Mouse (Mus musculus) CD4-positive helper T cell, adult 2 months (primary cell): ENCODE measurements around the gene Ptprcap.
"Not testable (repeated sequence)": the region's sequence is repeated elsewhere in the genome, so short reads cannot be mapped to it uniquely, and the experiment has no call there.

ENCODE experiments used
- DNase-seq: peaks from one replicate; pipeline ENCODE4 v3.0.0-alpha.2; 2012; ENCODE audit warnings: low read depth, missing footprints, low spot score

Ptprcap gene

GRCm38 (mm10) chr19:4153232-4153654 lies at the start of gene Ptprcap:
Ptprcap (plus strand) TSS chr19:4153604.
- DNase-seq, result no peak

- no peak for DNase-seq
These were observed 49.6 kb upstream of the Ptprcap start for GRCm38 (mm10) chr19:4103792-4104191.

- no peak for DNase-seq
These were observed 48.7 kb upstream of the Ptprcap start for GRCm38 (mm10) chr19:4104675-4105194.

GRCm38 (mm10) chr19:4106654-4107053 lies 46.8 kb upstream of the Ptprcap start:
- no peak for DNase-seq

- no peak for DNase-seq
These were observed 44.9 kb upstream of the Ptprcap start for GRCm38 (mm10) chr19:4108535-4108934.

GRCm38 (mm10) chr19:4112063-4112960 lies 41.1 kb upstream of the Ptprcap start:
- no peak for DNase-seq

- peak; percentile 38 for DNase-seq
These were observed 40.1 kb upstream of the Ptprcap start for GRCm38 (mm10) chr19:4113186-4113805.

- peak; percentile 81 for DNase-seq
These were observed 39.6 kb upstream of the Ptprcap start for GRCm38 (mm10) chr19:4113806-4114230.

- DNase-seq, result no peak
These were observed 38.9 kb upstream of the Ptprcap start for GRCm38 (mm10) chr19:4114551-4114950.

- DNase-seq, result no peak
These were observed 38.3 kb upstream of the Ptprcap start for GRCm38 (mm10) chr19:4115144-4115543.

- no peak for DNase-seq
These were observed 37.6 kb upstream of the Ptprcap start for GRCm38 (mm10) chr19:4115816-4116215.

GRCm38 (mm10) chr19:4117006-4117405 lies 36.4 kb upstream of the Ptprcap start:
- DNase-seq, result peak; percentile 62

GRCm38 (mm10) chr19:4118350-4118749 lies 35.1 kb upstream of the Ptprcap start:
- DNase-seq, result no peak

- peak; percentile 94 for DNase-seq
These were observed 33.5 kb upstream of the Ptprcap start for GRCm38 (mm10) chr19:4119716-4120487.

- peak; percentile 58 for DNase-seq
These were observed 32.9 kb upstream of the Ptprcap start for GRCm38 (mm10) chr19:4120496-4120895.

- peak; percentile 99 for DNase-seq
These were observed 32.2 kb upstream of the Ptprcap start for GRCm38 (mm10) chr19:4121097-4121805.

- peak; percentile 28 for DNase-seq
These were observed 31.5 kb upstream of the Ptprcap start for GRCm38 (mm10) chr19:4121896-4122295.

GRCm38 (mm10) chr19:4122411-4123370 lies 30.7 kb upstream of the Ptprcap start:
- no peak for DNase-seq

GRCm38 (mm10) chr19:4124432-4124831 lies 29.0 kb upstream of the Ptprcap start:
- no peak for DNase-seq

GRCm38 (mm10) chr19:4125268-4125667 lies 28.1 kb upstream of the Ptprcap start:
- not testable (repeated sequence) for DNase-seq
